Mouse (Mus musculus) myocyte (in vitro differentiated cells): ENCODE results near the gene Pskh1. TPM values are rescaled to one million over a fixed set of nuclear protein-coding genes. Genes with fewer than 3 reads are reported as not detected.

ENCODE experiments used
- H3K27me3 ChIP-seq: one replicate; pipeline ENCODE4 v1.6.1; 2011; ENCODE audit not compliant: control insufficient read depth, insufficient read depth, insufficient read length
- H3K36me3 ChIP-seq: one replicate; pipeline ENCODE4 v1.6.1; 2011; ENCODE audit not compliant: control insufficient read depth, insufficient read depth
- H3K4me2 ChIP-seq: one replicate; pipeline ENCODE4 v1.6.1; 2011; ENCODE audit warnings: low read depth, control low read depth
- H3K4me3 ChIP-seq: one replicate; pipeline ENCODE4 v1.5.1; 2011; ENCODE audit warnings: mild to moderate bottlenecking, control low read depth, moderate library complexity
- H3K79me2 ChIP-seq: one replicate; pipeline ENCODE4 v1.6.1; 2011; ENCODE audit not compliant: control insufficient read depth, insufficient read depth
- H3ac ChIP-seq: one replicate; pipeline ENCODE4 v1.6.1; 2011; ENCODE audit not compliant: control insufficient read depth, insufficient read length
- CEBPB ChIP-seq: IDR thresholded peaks from 2 replicates; pipeline ENCODE4 v1.6.1; 2011; ENCODE audit warnings: mild to moderate bottlenecking, moderate library complexity; ENCODE audit not compliant: poor library complexity, insufficient read depth, severe bottlenecking
- E2F4 ChIP-seq: IDR thresholded peaks from one replicate; pipeline ENCODE4 v1.6.1; 2011; ENCODE audit warnings: mild to moderate bottlenecking, control low read depth, moderate library complexity; ENCODE audit not compliant: insufficient read depth
- MAX ChIP-seq: IDR thresholded peaks from one replicate; pipeline ENCODE4 v1.6.1; 2011; ENCODE audit warnings: low read depth, mild to moderate bottlenecking, control low read depth
- MYOD1 ChIP-seq, 3 experiments: IDR thresholded peaks; one replicate each; pipeline ENCODE4 v1.6.1; 2011; ENCODE audit warnings: control low read depth in 2 of 3, low read depth in 2 of 3, mild to moderate bottlenecking in 2 of 3, moderate library complexity in 1 of 3; ENCODE audit not compliant: insufficient read length in 2 of 3, control insufficient read depth in 1 of 3
- MYOG ChIP-seq, 3 experiments: IDR thresholded peaks; one replicate each; pipeline ENCODE4 v1.6.1; 2011; ENCODE audit warnings: control low read depth in 2 of 3, low read depth in 2 of 3, mild to moderate bottlenecking in 2 of 3; ENCODE audit not compliant: insufficient read length in 2 of 3, control insufficient read depth in 1 of 3, insufficient read depth in 1 of 3
- POLR2A ChIP-seq: IDR thresholded peaks from one replicate; pipeline ENCODE4 v1.6.1; 2011; ENCODE audit warnings: low read depth, mild to moderate bottlenecking, control low read depth, moderate library complexity; ENCODE audit not compliant: insufficient read length
- POLR2AphosphoS2 ChIP-seq: IDR thresholded peaks from one replicate; pipeline ENCODE4 v1.6.1; 2011; ENCODE audit warnings: low read depth, control low read depth; ENCODE audit not compliant: insufficient read length
- REST ChIP-seq: IDR thresholded peaks from one replicate; pipeline ENCODE4 v1.6.1; 2011; ENCODE audit warnings: mild to moderate bottlenecking, control low read depth, moderate library complexity; ENCODE audit not compliant: insufficient read depth, insufficient read length
- SRF ChIP-seq: IDR thresholded peaks from one replicate; pipeline ENCODE4 v1.6.1; 2011; ENCODE audit warnings: low read depth; ENCODE audit not compliant: control insufficient read depth, insufficient read length
- TCF12 ChIP-seq: IDR thresholded peaks from one replicate; pipeline ENCODE4 v1.6.1; 2011; ENCODE audit warnings: mild to moderate bottlenecking, control low read depth; ENCODE audit not compliant: poor library complexity, insufficient read depth, severe bottlenecking
- TCF3 ChIP-seq: IDR thresholded peaks from one replicate; pipeline ENCODE4 v1.6.1; 2011; ENCODE audit warnings: low read depth, control low read depth; ENCODE audit not compliant: insufficient read length
- USF1 ChIP-seq: IDR thresholded peaks from one replicate; pipeline ENCODE4 v1.6.1; 2011; ENCODE audit warnings: low read depth, mild to moderate bottlenecking, control low read depth, moderate library complexity
- polyA plus RNA-seq: library from polyadenylated mRNA; unstranded; fragments of >200 nt; fragmentation: generic; extraction: Trizol; gene quantifications from one replicate; pipeline ENCODE4 v1.2.1, GENCODE M21; 2012; ENCODE audit warnings: missing spikeins

Gene Pskh1
- polyA plus RNA-seq, 1 experiment, result 16.1 TPM

GRCm38 (mm10) chr8:105900941-105901616 lies 838 bp downstream of the Pskh1 start:
- peaks cover 22% of the 10 kb centered on the region for H3K79me2 ChIP-seq
- H3K4me3 ChIP-seq, result peak overlapping the region; percentile 59
- H3K4me2 ChIP-seq, result peak overlapping the region; percentile 88
- no peaks in the 10 kb centered on the region for H3K27me3 ChIP-seq
- H3K36me3 ChIP-seq, result no peaks in the 10 kb centered on the region
- TF ChIP-seq POLR2AphosphoS2 (no peak), POLR2A (no peak), TCF3 (no peak), TCF12 (no peak), SRF (no peak), REST (no peak), USF1 (no peak), CEBPB (no peak), E2F4 (no peak), MYOD1 (IDR thresholded peaks at IDR 0.05; ENCODE audit: control insufficient read depth in 1 of 3, insufficient read length in 2 of 3, low read depth in 2 of 3) (no peak), MAX (no peak), MYOG (IDR thresholded peaks at IDR 0.05; ENCODE audit: control insufficient read depth in 1 of 3, insufficient read depth in 1 of 3, insufficient read length in 2 of 3, low read depth in 2 of 3) (no peak)
- H3ac ChIP-seq, result peak overlapping the region; percentile 43

GRCm38 (mm10) chr8:105919390-105919789 lies 19.1 kb downstream of the Pskh1 start:
- Histone ChIP-seq H3K79me2 (peaks cover 6% of the 10 kb centered on the region), H3ac (no peak overlapping the region), H3K27me3 (no peaks in the 10 kb centered on the region), H3K36me3 (peaks cover 6% of the 10 kb centered on the region), H3K4me3 (no peak overlapping the region), H3K4me2 (no peak overlapping the region)
- no peak for TF ChIP-seq MYOG (IDR thresholded peaks at IDR 0.05; ENCODE audit: control insufficient read depth in 1 of 3, insufficient read depth in 1 of 3, insufficient read length in 2 of 3, low read depth in 2 of 3)
- no peak for TF ChIP-seq MAX
- no peak for TF ChIP-seq E2F4
- no peak for TF ChIP-seq TCF3
- no peak for TF ChIP-seq REST
- TF ChIP-seq SRF, result no peak
- TF ChIP-seq USF1, result no peak
- TF ChIP-seq POLR2A, result no peak
- TF ChIP-seq TCF12, result no peak
- TF ChIP-seq CEBPB, result no peak
- TF ChIP-seq MYOD1 (IDR thresholded peaks at IDR 0.05; ENCODE audit: control insufficient read depth in 1 of 3, insufficient read length in 2 of 3, low read depth in 2 of 3), result no peak
- TF ChIP-seq POLR2AphosphoS2, result no peak

GRCm38 (mm10) chr8:105925123-105925522 lies 24.9 kb downstream of the Pskh1 start:
- Histone ChIP-seq H3K79me2 (no peaks in the 10 kb centered on the region), H3K4me2 (no peak overlapping the region), H3K4me3 (no peak overlapping the region), H3K36me3 (peaks cover 6% of the 10 kb centered on the region), H3ac (no peak overlapping the region), H3K27me3 (no peaks in the 10 kb centered on the region)
- TF ChIP-seq SRF, result no peak
- no peak for TF ChIP-seq E2F4
- no peak for TF ChIP-seq POLR2A
- TF ChIP-seq TCF3, result no peak
- TF ChIP-seq MAX, result no peak
- TF ChIP-seq MYOG (IDR thresholded peaks at IDR 0.05; ENCODE audit: control insufficient read depth in 1 of 3, insufficient read depth in 1 of 3, insufficient read length in 2 of 3, low read depth in 2 of 3), result no peak
- no peak for TF ChIP-seq REST
- TF ChIP-seq TCF12, result no peak
- no peak for TF ChIP-seq CEBPB
- TF ChIP-seq USF1, result no peak
- no peak for TF ChIP-seq MYOD1 (IDR thresholded peaks at IDR 0.05; ENCODE audit: control insufficient read depth in 1 of 3, insufficient read length in 2 of 3, low read depth in 2 of 3)
- TF ChIP-seq POLR2AphosphoS2, result no peak

- no peak overlapping the region for H3ac ChIP-seq
- H3K27me3 ChIP-seq, result no peaks in the 10 kb centered on the region
- no peaks in the 10 kb centered on the region for H3K36me3 ChIP-seq
- no peak overlapping the region for H3K4me2 ChIP-seq
- TF ChIP-seq POLR2A, result no peak
- no peak for TF ChIP-seq SRF
- no peak for TF ChIP-seq MYOD1 (IDR thresholded peaks at IDR 0.05; ENCODE audit: control insufficient read depth in 1 of 3, insufficient read length in 2 of 3, low read depth in 2 of 3)
- no peak for TF ChIP-seq MAX
- TF ChIP-seq MYOG (IDR thresholded peaks at IDR 0.05; ENCODE audit: control insufficient read depth in 1 of 3, insufficient read depth in 1 of 3, insufficient read length in 2 of 3, low read depth in 2 of 3), result no peak
- no peak for TF ChIP-seq TCF12
- TF ChIP-seq USF1, result no peak
- TF ChIP-seq CEBPB, result no peak
- TF ChIP-seq E2F4, result no peak
- no peak for TF ChIP-seq TCF3
- no peak for TF ChIP-seq REST
- no peak for TF ChIP-seq POLR2AphosphoS2
- no peak overlapping the region for H3K4me3 ChIP-seq
- H3K79me2 ChIP-seq, result no peaks in the 10 kb centered on the region
Observed at GRCm38 (mm10) chr8:105930602-105931001, 30.4 kb downstream of the Pskh1 start.

- no peaks in the 10 kb centered on the region for H3K36me3 ChIP-seq
- H3K27me3 ChIP-seq, result no peaks in the 10 kb centered on the region
- no peak overlapping the region for H3K4me3 ChIP-seq
- H3K79me2 ChIP-seq, result no peaks in the 10 kb centered on the region
- TF ChIP-seq MYOG (IDR thresholded peaks at IDR 0.05; ENCODE audit: control insufficient read depth in 1 of 3, insufficient read depth in 1 of 3, insufficient read length in 2 of 3, low read depth in 2 of 3) (no peak), SRF (no peak), POLR2A (no peak), MYOD1 (IDR thresholded peaks at IDR 0.05; ENCODE audit: control insufficient read depth in 1 of 3, insufficient read length in 2 of 3, low read depth in 2 of 3) (no peak)
- no peak overlapping the region for H3K4me2 ChIP-seq
- no peak overlapping the region for H3ac ChIP-seq
Observed at GRCm38 (mm10) chr8:105931271-105931670, 31.0 kb downstream of the Pskh1 start.
